Mouse (Mus musculus) megakaryocyte, embryonic 14.5 days (primary cell): Measurements from ENCODE around the gene Pipox. TPM values are rescaled to one million over a fixed set of nuclear protein-coding genes. Genes with fewer than 3 reads are reported as not detected.

Experiments used
- H3K27me3 ChIP-seq: replicated peaks from 2 replicates; pipeline ENCODE3; 2012; ENCODE audit warnings: inconsistent platforms
- H3K36me3 ChIP-seq: replicated peaks from 2 replicates; pipeline ENCODE3; 2012; ENCODE audit warnings: low read length, inconsistent platforms, mixed read lengths
- H3K4me1 ChIP-seq: 2 replicates; pipeline ENCODE4 v1.6.1; 2012; ENCODE audit warnings: inconsistent platforms
- H3K4me3 ChIP-seq: replicated peaks from 2 replicates; pipeline ENCODE3; 2012; ENCODE audit warnings: moderate library complexity, mild to moderate bottlenecking, inconsistent platforms
- H3K9me3 ChIP-seq: 2 replicates; pipeline ENCODE4 v1.6.1; 2012; ENCODE audit warnings: inconsistent platforms
- FLI1 ChIP-seq: IDR thresholded peaks from 2 replicates; pipeline ENCODE4 v1.6.1; 2012; ENCODE audit warnings: low read length, inconsistent platforms, mixed read lengths
- GATA1 ChIP-seq: IDR thresholded peaks from 3 replicates; pipeline ENCODE4 v1.6.1; 2012; ENCODE audit warnings: mixed read lengths, low read length, inconsistent platforms, borderline replicate concordance
- polyA plus RNA-seq: library from polyadenylated mRNA; stranded (reverse); fragments of >175 nt; gene quantifications from 2 replicates; pipeline ENCODE4 v1.2.3, GENCODE M21; 2012; ENCODE audit warnings: low replicate concordance; ENCODE audit not compliant: insufficient read depth

Gene Pipox
- polyA plus RNA-seq, 1 experiment, result not detected

DNA sequence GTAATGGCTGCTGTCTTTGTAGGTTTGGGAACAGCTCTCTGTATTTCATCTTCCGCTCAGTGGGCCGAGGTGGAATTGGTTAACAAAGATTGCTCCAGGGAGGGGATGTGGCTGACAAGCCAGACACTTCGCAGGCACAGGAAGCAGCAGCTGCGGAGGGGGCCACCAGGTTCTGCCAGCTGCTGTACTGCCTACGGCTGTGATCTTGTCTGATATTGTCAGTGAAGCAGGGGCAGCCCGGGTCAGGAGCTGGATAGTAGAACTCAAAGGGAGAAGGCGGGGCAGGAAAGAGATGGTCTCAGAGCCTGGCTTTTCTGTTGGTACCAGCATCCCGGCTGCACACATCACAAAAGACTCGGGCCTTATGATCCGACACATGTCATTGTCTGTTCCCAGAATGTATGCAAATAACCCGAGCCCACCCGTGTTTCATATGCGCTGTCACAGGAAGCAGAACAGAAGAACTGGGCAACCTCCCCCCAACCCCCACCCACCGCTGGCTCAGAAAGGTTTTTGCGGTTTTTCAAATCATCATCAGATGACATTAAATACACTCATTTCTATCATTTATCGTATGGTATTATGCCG is 6.4 kb downstream of the Pipox start:
- TF ChIP-seq GATA1 (no peak), FLI1 (no peak)
- no peaks in the 10 kb centered on the region for H3K9me3 ChIP-seq
- H3K4me3 ChIP-seq, result no peak overlapping the region
- H3K27me3 ChIP-seq, result peaks cover 81% of the 10 kb centered on the region
- peaks cover 14% of the 10 kb centered on the region for H3K4me1 ChIP-seq
- H3K36me3 ChIP-seq, result no peaks in the 10 kb centered on the region

DNA sequence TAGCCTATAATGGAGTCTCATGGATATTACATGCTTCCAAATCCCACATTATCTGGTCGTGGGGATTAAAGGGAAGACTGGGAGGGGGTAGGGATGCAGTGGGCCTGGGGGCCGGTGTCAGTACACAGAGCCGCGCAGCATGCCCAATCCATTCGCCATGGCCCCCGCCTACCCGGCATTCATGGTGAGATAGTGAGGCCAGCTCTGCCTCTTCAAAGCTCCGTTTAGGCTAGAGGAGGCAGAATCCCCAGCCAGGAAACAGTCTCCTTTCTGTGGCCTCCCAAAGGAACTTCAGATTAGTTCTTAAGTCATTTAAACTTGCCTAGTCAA is 8.7 kb downstream of the Pipox start:
- Histone ChIP-seq H3K4me3 (no peak overlapping the region), H3K36me3 (no peaks in the 10 kb centered on the region), H3K4me1 (peaks cover 14% of the 10 kb centered on the region), H3K9me3 (no peaks in the 10 kb centered on the region), H3K27me3 (peaks cover 81% of the 10 kb centered on the region)
- TF ChIP-seq FLI1, result no peak
- no peak for TF ChIP-seq GATA1

DNA sequence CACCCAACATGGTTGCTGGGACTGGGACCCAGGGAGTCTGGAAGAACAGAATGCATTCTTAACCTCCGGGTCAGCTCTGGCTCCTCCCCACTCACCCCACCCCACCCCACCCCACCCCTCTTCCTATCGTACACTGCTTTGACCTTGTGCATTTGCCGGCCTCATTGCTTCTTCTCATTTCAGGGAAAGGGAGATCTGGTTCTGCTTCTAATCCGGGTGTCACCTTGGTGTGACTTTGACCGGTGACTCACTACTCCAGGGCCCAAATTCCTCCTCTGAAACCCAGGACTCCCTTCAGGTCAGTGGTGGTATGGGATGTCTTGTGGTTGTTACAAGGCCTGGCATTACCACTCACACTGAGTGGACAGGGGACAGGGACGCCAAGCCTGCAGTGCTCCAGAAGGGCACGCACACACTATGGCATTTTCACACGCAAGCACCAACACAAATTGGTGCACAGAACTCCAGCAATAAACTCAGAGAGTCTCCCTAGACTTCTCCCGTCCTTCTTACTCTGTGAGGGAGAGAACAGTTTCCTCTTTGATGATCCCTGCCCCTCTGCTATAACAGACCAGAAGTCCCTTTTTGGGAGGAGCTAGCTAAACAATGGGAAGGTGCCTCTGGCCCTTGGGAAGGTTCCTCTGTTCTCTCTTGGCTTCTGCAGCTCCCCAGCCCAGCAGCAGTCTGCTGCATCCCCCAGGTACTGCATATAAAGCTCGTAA is 9.2 kb downstream of the Pipox start:
- no peak for TF ChIP-seq FLI1
- TF ChIP-seq GATA1, result no peak
- Histone ChIP-seq H3K27me3 (peaks cover 84% of the 10 kb centered on the region), H3K9me3 (no peaks in the 10 kb centered on the region), H3K4me1 (peaks cover 14% of the 10 kb centered on the region), H3K36me3 (no peaks in the 10 kb centered on the region), H3K4me3 (no peak overlapping the region)

DNA sequence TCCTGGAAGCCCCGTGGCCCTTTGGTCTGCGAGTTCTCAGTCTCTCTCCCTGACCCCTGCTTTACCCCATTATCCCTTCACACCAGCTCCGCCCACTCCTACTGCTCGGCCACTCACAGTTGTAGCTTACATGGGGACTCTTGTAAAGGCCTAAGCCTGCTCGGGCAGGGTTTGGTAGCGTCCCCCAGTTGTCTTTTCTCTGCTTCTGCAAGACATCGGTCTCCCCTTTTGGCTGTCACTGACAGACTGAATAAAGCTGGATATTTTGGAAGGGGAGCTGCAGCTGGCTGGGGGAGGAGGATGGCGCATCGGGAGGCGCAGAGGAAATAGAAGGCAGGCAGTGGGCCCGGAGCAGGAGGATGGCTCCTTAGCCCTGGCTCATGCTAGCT is 17.1 kb downstream of the Pipox start:
- H3K27me3 ChIP-seq, result peaks cover 65% of the 10 kb centered on the region
- no peaks in the 10 kb centered on the region for H3K36me3 ChIP-seq
- H3K9me3 ChIP-seq, result 0 out of 2 replicates have a peak, but pooled peaks cover 4% of the 10 kb centered on the region
- peaks cover 32% of the 10 kb centered on the region for H3K4me1 ChIP-seq
- TF ChIP-seq GATA1 (no peak), FLI1 (no peak)
- no peak overlapping the region for H3K4me3 ChIP-seq

DNA sequence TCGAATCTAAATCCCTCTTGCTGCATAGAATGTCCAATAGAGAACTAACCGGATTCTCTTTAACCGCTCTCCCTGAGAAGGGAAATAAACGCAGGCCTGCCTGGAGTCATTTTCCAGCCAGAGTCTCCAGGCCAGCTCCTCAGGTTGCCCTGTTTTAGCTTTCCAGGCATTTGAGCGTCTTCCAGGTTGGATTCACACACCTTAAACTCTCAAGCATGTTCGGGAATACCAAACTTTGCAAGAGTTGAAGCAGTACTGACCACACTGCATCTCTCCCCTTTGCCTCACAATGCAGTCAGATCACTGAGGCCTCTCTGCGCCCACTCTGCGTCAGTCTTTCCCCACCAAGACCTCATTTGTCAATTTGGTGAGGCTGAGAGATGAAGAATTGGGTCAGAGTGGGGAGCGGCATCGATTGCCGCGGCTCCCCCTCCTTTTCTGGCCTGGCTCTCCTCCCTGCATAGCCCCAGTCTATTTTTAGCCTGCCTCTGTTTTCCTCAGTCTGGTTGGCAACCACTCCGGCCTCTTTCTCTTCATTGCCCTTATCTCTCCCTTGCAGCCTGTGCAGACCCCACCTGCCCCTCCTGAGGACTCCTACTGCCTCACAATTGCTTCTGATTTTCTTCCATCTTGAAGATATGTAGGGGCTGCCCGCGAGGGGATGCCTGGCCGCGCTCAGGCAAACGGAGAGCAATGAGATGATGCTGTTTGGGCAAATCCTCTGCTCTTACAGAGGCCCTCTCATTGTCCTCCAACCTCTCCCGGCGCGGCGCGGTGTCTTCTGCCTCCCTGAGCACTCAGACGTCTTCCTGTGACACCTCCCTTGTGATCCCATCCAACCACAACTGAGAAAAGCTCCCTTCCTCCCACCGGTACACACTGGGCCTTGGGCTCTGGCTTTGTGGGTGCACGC is 17.8 kb downstream of the Pipox start:
- Histone ChIP-seq H3K36me3 (no peaks in the 10 kb centered on the region), H3K9me3 (0 out of 2 replicates have a peak, but pooled peaks cover 4% of the 10 kb centered on the region), H3K4me3 (peak overlapping the region; percentile 6), H3K4me1 (peaks cover 32% of the 10 kb centered on the region), H3K27me3 (peaks cover 64% of the 10 kb centered on the region)
- TF ChIP-seq FLI1 (no peak), GATA1 (no peak)

DNA sequence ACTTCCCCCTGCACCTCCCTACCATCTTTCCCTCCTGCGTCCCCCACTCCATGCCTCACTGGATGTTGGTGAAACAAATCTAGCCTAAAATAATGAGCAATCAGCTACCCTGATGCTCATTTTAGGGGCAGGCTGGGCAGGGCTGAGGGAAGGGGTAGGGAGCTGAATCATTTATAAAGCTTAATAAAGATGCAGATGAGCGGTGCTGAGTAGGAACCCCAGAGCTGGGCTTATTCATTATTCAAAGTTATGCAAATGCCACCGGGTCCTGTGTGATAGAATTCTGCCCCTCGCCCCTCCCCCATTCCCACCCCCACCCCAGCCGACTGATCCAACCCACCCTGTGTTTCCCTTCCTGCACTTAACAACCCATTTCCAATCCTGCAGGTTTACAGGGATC is 18.6 kb downstream of the Pipox start:
- Histone ChIP-seq H3K27me3 (peaks cover 65% of the 10 kb centered on the region), H3K36me3 (no peaks in the 10 kb centered on the region), H3K4me1 (peaks cover 32% of the 10 kb centered on the region), H3K4me3 (no peak overlapping the region), H3K9me3 (0 out of 2 replicates have a peak, but pooled peaks cover 4% of the 10 kb centered on the region)
- TF ChIP-seq FLI1 (no peak), GATA1 (no peak)

DNA sequence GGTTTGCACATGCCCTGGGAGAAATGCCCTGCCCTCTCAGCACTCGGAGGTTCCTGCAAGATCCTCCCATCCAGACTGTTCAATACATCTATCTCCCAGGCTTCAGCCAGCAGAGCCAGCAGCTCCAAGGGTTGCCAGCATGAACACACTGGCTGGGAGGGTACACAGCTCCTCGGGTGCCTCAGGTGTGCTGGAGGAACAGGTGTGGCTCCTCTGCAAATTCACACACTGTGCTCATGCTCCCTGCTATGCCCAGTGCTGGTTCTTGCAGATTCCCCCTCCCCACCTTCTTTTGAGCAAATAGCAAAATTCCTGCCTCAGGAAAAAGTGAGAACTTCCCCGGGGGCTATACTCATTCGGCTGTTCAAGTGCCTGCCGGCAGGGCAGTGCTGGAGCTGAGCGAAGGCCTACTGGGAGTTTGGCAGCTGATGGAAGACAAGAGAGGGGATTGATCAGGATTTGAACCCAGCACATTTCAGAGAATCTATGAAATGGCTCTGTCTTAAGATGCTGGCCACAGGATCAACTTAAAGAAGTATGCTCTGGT is 19.1 kb downstream of the Pipox start:
- no peak overlapping the region for H3K4me3 ChIP-seq
- TF ChIP-seq FLI1 (no peak), GATA1 (no peak)
- no peaks in the 10 kb centered on the region for H3K36me3 ChIP-seq
- H3K27me3 ChIP-seq, result peaks cover 61% of the 10 kb centered on the region
- 0 out of 2 replicates have a peak, but pooled peaks cover 4% of the 10 kb centered on the region for H3K9me3 ChIP-seq
- H3K4me1 ChIP-seq, result peaks cover 32% of the 10 kb centered on the region

DNA sequence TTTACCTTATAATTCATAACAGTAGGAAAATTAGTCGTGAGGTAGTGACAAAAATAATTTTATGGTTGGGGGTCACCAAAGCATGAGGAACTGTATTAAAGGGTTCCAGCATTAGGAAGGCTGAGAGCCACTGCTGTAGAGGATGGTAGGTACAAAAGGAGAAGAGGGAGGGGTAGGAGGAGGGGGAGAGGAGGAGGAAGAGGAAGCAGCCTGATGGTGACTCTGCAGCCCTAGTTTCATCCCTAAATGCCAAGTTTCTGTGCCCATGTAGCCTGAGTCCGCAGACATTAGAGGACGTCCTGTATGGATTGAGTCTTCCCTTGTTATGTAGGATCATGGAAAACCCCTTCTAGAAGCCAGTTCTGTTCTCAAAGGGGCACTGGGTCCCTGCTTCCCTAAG is 20.8 kb downstream of the Pipox start:
- TF ChIP-seq FLI1 (no peak), GATA1 (no peak)
- Histone ChIP-seq H3K4me3 (peak overlapping the region; percentile 68), H3K9me3 (no peaks in the 10 kb centered on the region), H3K27me3 (peaks cover 68% of the 10 kb centered on the region), H3K4me1 (peaks cover 40% of the 10 kb centered on the region), H3K36me3 (no peaks in the 10 kb centered on the region)

DNA sequence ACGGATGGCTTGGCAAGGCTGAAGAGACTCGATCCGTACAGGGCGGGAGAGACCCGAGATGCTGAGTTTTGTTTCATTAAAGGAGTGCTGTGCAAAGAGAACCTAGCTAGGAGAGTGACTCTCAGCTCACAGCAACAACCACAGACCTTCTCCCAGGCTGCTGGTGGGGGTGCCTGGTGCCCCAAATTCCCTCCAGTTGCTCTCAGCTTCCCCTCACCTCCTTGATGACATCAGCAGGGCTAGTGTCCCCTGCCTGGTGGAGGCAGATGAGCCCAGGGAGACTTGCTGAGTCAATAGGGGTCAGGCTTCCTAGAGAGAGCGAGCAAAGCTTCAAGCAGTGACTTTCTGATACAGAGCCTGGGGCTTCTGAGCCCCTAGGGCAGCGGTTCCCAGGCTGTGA is 21.2 kb downstream of the Pipox start:
- Histone ChIP-seq H3K9me3 (no peaks in the 10 kb centered on the region), H3K27me3 (peaks cover 70% of the 10 kb centered on the region), H3K4me3 (peak overlapping the region; percentile 53), H3K36me3 (no peaks in the 10 kb centered on the region), H3K4me1 (peaks cover 44% of the 10 kb centered on the region)
- no peak for TF ChIP-seq GATA1
- TF ChIP-seq FLI1, result no peak
